In genomic region chr11:78792465-78792864, GRCm38 (mm10) we compare ENCODE assay signal across 8 mouse cellular contexts. TPM values are rescaled to one million over a fixed set of nuclear protein-coding genes. Genes with fewer than 3 reads are reported as not detected.
DNase-seq lines count a peak whose midpoint lies in the region; ATAC-seq and TF ChIP-seq lines count a peak whose summit lies in the region.
"Had no signal": no experiment of that assay in that cellular context is flagged by ENCODE, and none has a peak within 500 bp of the region (broad histone marks: within the 10 kb centered on the region; RNA-seq: fewer than 3 reads in every experiment).

No protein-coding gene starts in this region.

- no peak overlapping the region for H3K27ac ChIP-seq in lung, embryonic 15.5 days
- H3K27ac ChIP-seq in liver, embryonic 14.5 days, result no peak overlapping the region
- H3K27ac ChIP-seq: embryonic facial prominence, embryonic 12.5 days had no signal

- no peak for DNase-seq in lung, postnatal 10 days
- DNase-seq in frontal cortex, postnatal 36 days (ENCODE audit: low spot score in 2 of 2), result peak; percentile 50 to 81
- DNase-seq in liver, embryonic 14.5 days (ENCODE audit: low read depth in 3 of 3, low spot score in 3 of 3), result no peak
- peak; percentile 24 for DNase-seq in right cerebral cortex, postnatal 4 days
- DNase-seq in cerebellum, adult 9-11 months, result no peak
- no peak for DNase-seq in ovary, postnatal 10 days (ENCODE audit: low spot score)

- WGBS in lung, embryonic 15.5 days, result 42% methylated on average over 11 of the region's 11 CpGs
- WGBS in liver, embryonic 14.5 days (ENCODE audit: insufficient replicate concordance), result 13% methylated on average over 11 of the region's 11 CpGs

- peaks cover 8% of the 10 kb centered on the region for H3K4me1 ChIP-seq in lung, embryonic 15.5 days
- H3K4me1 ChIP-seq in liver, embryonic 14.5 days (replicated peaks; ENCODE audit: control insufficient read depth in 2 of 2, insufficient read depth in 2 of 2, low read length in 1 of 2), result peaks cover 0 to 5% of the 10 kb centered on the region in 2 experiments; a peak in 1 of 4 replicates
- H3K4me1 ChIP-seq: embryonic facial prominence, embryonic 12.5 days had no signal

- ATAC-seq in lung, embryonic 15.5 days (ENCODE audit: borderline replicate concordance, extremely low read depth, low FRiP score, low TSS enrichment), result no peak
- no peak for ATAC-seq in liver, embryonic 14.5 days (ENCODE audit: insufficient read depth)

- no peak for TF ChIP-seq EP300 in liver, embryonic 14.5 days (IDR thresholded peaks at IDR 0.05; ENCODE audit: low read depth)

- H3K36me3 ChIP-seq in lung, embryonic 15.5 days, result no peaks in the 10 kb centered on the region
- H3K36me3 ChIP-seq in liver, embryonic 14.5 days (replicated peaks; ENCODE audit: control insufficient read depth, insufficient read depth, low read depth), result no peaks in the 10 kb centered on the region
- H3K36me3 ChIP-seq: embryonic facial prominence, embryonic 12.5 days had no signal

- H3K9ac ChIP-seq in lung, embryonic 15.5 days, result no peak overlapping the region
- no peak overlapping the region for H3K9ac ChIP-seq in liver, embryonic 14.5 days (replicated peaks)
- H3K9ac ChIP-seq: embryonic facial prominence, embryonic 12.5 days had no signal

- H3K4me2 ChIP-seq in lung, embryonic 15.5 days, result peak overlapping the region; percentile 36
- peak overlapping the region; percentile 28 for H3K4me2 ChIP-seq in liver, embryonic 14.5 days (ENCODE audit: low read depth)
- H3K4me2 ChIP-seq: embryonic facial prominence, embryonic 12.5 days had no signal

- no peaks in the 10 kb centered on the region for H3K9me3 ChIP-seq in lung, embryonic 15.5 days
- H3K9me3 ChIP-seq in liver, embryonic 14.5 days (ENCODE audit: control insufficient read depth, low read length), result no peaks in the 10 kb centered on the region
- H3K9me3 ChIP-seq: embryonic facial prominence, embryonic 12.5 days had no signal

- no peak for TF ChIP-seq CTCF in liver, embryonic 14.5 days (IDR thresholded peaks at IDR 0.05; ENCODE audit: low read depth)

- H3K27me3 ChIP-seq in lung, embryonic 15.5 days, result no peaks in the 10 kb centered on the region
- no peaks in the 10 kb centered on the region for H3K27me3 ChIP-seq in liver, embryonic 14.5 days (ENCODE audit: control insufficient read depth, insufficient read depth, low read length)
- H3K27me3 ChIP-seq: embryonic facial prominence, embryonic 12.5 days had no signal

- 0 out of 2 replicates have a peak overlapping the region, but pooled peaks have one; percentile 1 for H3K4me3 ChIP-seq in lung, embryonic 15.5 days
- H3K4me3 ChIP-seq in liver, embryonic 14.5 days (ENCODE audit: insufficient read depth in 1 of 2, low read depth in 2 of 2, low read length in 2 of 2), result no peak overlapping the region
- H3K4me3 ChIP-seq: embryonic facial prominence, embryonic 12.5 days had no signal

RNA-seq across cellular contexts. Expression of gene Lyrm9, which starts 33.9 kb away (rescaled TPM):
- 15.5 and 15.9 TPM in 2 replicates for polyA plus RNA-seq in lung, embryonic 15.5 days (2015; fragmentation: Nextera tagmentation; extraction: Ambion mirVana)
- polyA plus RNA-seq in liver, embryonic 14.5 days (2012; rRNA removed), result 3.8 and 12.4 TPM in 2 replicates
- 18.1 and 20.4 TPM in 2 replicates for polyA plus RNA-seq in liver, embryonic 14.5 days (2014; fragmentation: Nextera tagmentation; extraction: Ambion mirVana)

RNA-seq across cellular contexts. Expression of gene Ccnq, which starts 40.9 kb away (rescaled TPM):
- 40.2 and 40.9 TPM in 2 replicates for polyA plus RNA-seq in lung, embryonic 15.5 days (2015; fragmentation: Nextera tagmentation; extraction: Ambion mirVana)
- polyA plus RNA-seq in liver, embryonic 14.5 days (2012; rRNA removed), result 18.3 and 21.0 TPM in 2 replicates
- 19.8 and 20.0 TPM in 2 replicates for polyA plus RNA-seq in liver, embryonic 14.5 days (2014; fragmentation: Nextera tagmentation; extraction: Ambion mirVana)

Comparison
In these comparisons a context has a peak if more than half of its experiments do, and no peak if none do; other contexts are left out.
1. DNase-seq: peak in frontal cortex, postnatal 36 days (2 of 2) and right cerebral cortex, postnatal 4 days (single experiment); none in lung, postnatal 10 days (single experiment), liver, embryonic 14.5 days (0 of 3), cerebellum, adult 9-11 months (single experiment) and ovary, postnatal 10 days (single experiment).